Mouse (Mus musculus): ENCODE data around the gene Cnmd. TPM values are rescaled to one million over a fixed set of nuclear protein-coding genes. Genes with fewer than 3 reads are reported as not detected.
A peak's percentile ranks its signal among the peaks of the same experiment; 100 is the strongest.

The Cnmd gene
- total and polyA plus RNA-seq, 2 experiments, result 5.9 to 35.8 TPM

DNA sequence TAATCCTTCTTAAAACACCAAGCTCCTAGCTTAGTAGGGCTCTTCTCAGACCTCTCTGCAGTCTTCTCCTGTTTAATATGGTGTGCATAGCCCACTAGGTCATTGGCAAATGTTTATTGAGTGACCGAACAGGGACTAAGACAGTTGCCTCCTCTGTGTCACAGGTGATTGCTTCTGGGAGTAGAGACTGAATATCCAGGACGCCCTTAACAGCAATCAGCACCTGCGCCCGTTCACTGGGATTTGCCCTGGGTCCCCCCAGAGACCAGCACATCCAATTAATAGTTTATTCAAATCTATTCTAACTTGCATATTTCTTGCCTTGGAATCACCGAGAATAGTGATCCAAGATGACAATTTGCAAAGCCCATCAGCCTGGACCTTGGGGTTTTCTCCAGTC lies 10.6 kb upstream of the Cnmd start:
- 85% methylated on average over 5 of the region's 5 CpGs for WGBS
- Histone ChIP-seq H3K27ac (replicated peaks; ENCODE audit: insufficient read depth, low read depth, low read length) (no peak overlapping the region), H3K27me3 (ENCODE audit: control insufficient read depth, insufficient read depth, low read length) (no peaks in the 10 kb centered on the region), H3K4me1 (ENCODE audit: control insufficient read depth, insufficient read depth, low read length) (no peaks in the 10 kb centered on the region), H3K79me2 (ENCODE audit: control insufficient read depth, insufficient read depth, low read length) (no peaks in the 10 kb centered on the region), H3K36me3 (ENCODE audit: control insufficient read depth, insufficient read depth, low read length) (no peaks in the 10 kb centered on the region), H3K4me3 (ENCODE audit: insufficient read depth, low read depth, low read length) (no peak overlapping the region), H3K9ac (ENCODE audit: low read depth, low read length) (no peak overlapping the region)
- TF ChIP-seq POLR2A (IDR thresholded peaks at IDR 0.05; ENCODE audit: extremely low read depth, insufficient read depth, low read length), result no peak
- TF ChIP-seq CTCF (IDR thresholded peaks at IDR 0.05; ENCODE audit: low read depth, low read length), result no peak
- DNase-seq (ENCODE audit: extremely low read depth, low read depth, low spot score), result no peak

DNA sequence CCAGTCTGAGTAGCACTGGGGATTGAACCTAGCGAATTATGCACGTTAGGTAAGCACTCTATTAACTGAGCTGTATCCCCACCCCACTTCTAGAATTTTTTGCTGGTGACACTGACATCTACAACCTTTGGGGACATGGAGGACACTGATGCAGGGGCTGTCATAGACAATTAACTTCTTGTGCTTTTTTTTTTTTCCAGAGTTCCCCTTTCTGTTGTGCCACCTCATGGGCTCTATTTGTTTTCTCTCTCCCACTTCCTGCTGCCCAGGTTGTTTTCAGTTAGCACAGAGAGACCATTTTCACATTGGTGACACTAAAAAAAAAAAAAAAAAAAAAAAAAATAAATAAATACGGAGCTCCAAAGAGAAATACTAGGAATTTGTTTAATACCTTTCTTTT lies 9.0 kb upstream of the Cnmd start:
- Histone ChIP-seq H3K27me3 (ENCODE audit: control insufficient read depth, insufficient read depth, low read length) (no peaks in the 10 kb centered on the region), H3K79me2 (ENCODE audit: control insufficient read depth, insufficient read depth, low read length) (no peaks in the 10 kb centered on the region), H3K4me1 (ENCODE audit: control insufficient read depth, insufficient read depth, low read length) (no peaks in the 10 kb centered on the region), H3K9ac (ENCODE audit: low read depth, low read length) (no peak overlapping the region), H3K36me3 (ENCODE audit: control insufficient read depth, insufficient read depth, low read length) (no peaks in the 10 kb centered on the region), H3K27ac (replicated peaks; ENCODE audit: insufficient read depth, low read depth, low read length) (no peak overlapping the region), H3K4me3 (ENCODE audit: insufficient read depth, low read depth, low read length) (no peak overlapping the region)
- TF ChIP-seq CTCF (IDR thresholded peaks at IDR 0.05; ENCODE audit: low read depth, low read length), result no peak
- TF ChIP-seq POLR2A (IDR thresholded peaks at IDR 0.05; ENCODE audit: extremely low read depth, insufficient read depth, low read length), result no peak
- DNase-seq (ENCODE audit: extremely low read depth, low read depth, low spot score), result no peak
- 94% methylated on average over 3 of the region's 3 CpGs for WGBS

DNA sequence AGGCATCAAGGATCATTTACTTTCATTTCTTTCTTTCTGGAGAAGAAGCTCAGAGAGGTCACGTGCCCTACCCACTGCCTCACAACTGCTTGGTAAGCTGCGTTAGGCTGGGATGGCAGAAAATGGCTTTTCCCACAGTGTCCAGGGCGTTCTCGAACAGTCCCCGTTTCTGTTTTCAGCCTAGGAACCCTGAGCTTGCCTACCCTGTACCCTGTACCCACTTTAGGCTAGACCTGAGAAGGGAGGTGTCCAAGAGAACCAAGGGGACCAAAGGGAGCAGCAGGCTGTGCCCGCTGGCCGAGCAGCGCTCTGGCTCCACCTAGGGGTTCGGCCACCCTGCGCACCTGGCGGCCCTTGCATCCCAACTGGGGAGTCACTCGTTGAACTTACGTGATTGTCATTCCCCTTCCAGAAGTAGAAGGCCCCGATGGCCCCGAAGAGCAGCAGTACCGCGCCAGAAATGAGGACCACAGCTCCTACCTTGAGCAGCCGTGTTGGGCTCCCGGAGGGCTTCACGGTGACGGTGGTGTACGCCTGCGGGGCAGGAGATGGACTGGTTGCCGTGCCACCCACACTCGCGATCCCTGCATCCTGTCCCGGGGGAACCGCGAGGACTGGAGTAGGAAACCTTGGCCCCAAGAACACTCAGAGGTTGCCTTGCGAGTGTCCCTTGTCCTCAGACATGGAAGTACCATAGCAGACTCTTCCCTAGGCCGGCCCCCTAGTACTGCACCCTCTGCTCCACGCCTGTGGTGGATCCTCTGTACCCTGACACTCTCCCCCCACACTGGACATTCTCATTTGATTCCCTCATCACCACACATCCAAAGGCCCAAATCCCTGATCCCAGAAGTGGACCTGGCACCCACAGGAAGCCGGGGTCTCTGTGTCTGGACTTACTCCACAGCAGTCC lies 709 bp downstream of the Cnmd start:
- Histone ChIP-seq H3K27ac (replicated peaks; ENCODE audit: insufficient read depth, low read depth, low read length) (no peak overlapping the region), H3K36me3 (ENCODE audit: control insufficient read depth, insufficient read depth, low read length) (no peaks in the 10 kb centered on the region), H3K4me3 (ENCODE audit: insufficient read depth, low read depth, low read length) (peak overlapping the region; percentile 21), H3K9ac (ENCODE audit: low read depth, low read length) (no peak overlapping the region), H3K4me1 (ENCODE audit: control insufficient read depth, insufficient read depth, low read length) (no peaks in the 10 kb centered on the region), H3K79me2 (ENCODE audit: control insufficient read depth, insufficient read depth, low read length) (no peaks in the 10 kb centered on the region), H3K27me3 (ENCODE audit: control insufficient read depth, insufficient read depth, low read length) (no peaks in the 10 kb centered on the region; the same call in 1 of the 2 replicates)
- 22% methylated on average over 33 of the region's 33 CpGs for WGBS
- TF ChIP-seq CTCF (IDR thresholded peaks at IDR 0.05; ENCODE audit: low read depth, low read length), result peak; percentile 98
- TF ChIP-seq POLR2A (IDR thresholded peaks at IDR 0.05; ENCODE audit: extremely low read depth, insufficient read depth, low read length), result no peak
- DNase-seq (ENCODE audit: extremely low read depth, low read depth, low spot score), result peak; percentile 48

DNA sequence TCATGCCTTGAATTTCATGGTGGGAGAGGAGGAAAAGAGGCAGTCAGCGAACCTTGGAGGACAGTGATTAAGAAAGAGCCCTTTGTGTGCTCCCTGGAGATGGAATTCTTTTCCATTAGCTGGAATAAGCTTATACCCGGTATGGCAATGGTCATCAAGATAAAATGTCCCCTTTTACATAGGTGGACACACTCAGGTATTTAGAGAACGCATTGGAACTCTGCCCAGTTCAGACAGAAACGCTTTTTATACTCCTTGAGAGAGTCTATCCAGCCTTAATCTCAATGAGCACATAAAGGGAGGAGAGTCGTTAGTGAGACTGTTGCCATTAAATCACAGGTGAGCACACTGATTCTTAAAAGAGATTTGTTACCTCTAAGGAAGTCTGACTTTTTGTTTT lies 1.5 kb downstream of the Cnmd start:
- TF ChIP-seq POLR2A (IDR thresholded peaks at IDR 0.05; ENCODE audit: extremely low read depth, insufficient read depth, low read length), result no peak
- no peak for TF ChIP-seq CTCF (IDR thresholded peaks at IDR 0.05; ENCODE audit: low read depth, low read length)
- Histone ChIP-seq H3K79me2 (ENCODE audit: control insufficient read depth, insufficient read depth, low read length) (no peaks in the 10 kb centered on the region), H3K27me3 (ENCODE audit: control insufficient read depth, insufficient read depth, low read length) (no peaks in the 10 kb centered on the region; the same call in 1 of the 2 replicates), H3K9ac (ENCODE audit: low read depth, low read length) (no peak overlapping the region), H3K4me1 (ENCODE audit: control insufficient read depth, insufficient read depth, low read length) (no peaks in the 10 kb centered on the region), H3K4me3 (ENCODE audit: insufficient read depth, low read depth, low read length) (no peak overlapping the region), H3K27ac (replicated peaks; ENCODE audit: insufficient read depth, low read depth, low read length) (no peak overlapping the region), H3K36me3 (ENCODE audit: control insufficient read depth, insufficient read depth, low read length) (no peaks in the 10 kb centered on the region)
- DNase-seq (ENCODE audit: extremely low read depth, low read depth, low spot score), result no peak
- WGBS, result 58% methylated on average over 5 of the region's 5 CpGs

DNA sequence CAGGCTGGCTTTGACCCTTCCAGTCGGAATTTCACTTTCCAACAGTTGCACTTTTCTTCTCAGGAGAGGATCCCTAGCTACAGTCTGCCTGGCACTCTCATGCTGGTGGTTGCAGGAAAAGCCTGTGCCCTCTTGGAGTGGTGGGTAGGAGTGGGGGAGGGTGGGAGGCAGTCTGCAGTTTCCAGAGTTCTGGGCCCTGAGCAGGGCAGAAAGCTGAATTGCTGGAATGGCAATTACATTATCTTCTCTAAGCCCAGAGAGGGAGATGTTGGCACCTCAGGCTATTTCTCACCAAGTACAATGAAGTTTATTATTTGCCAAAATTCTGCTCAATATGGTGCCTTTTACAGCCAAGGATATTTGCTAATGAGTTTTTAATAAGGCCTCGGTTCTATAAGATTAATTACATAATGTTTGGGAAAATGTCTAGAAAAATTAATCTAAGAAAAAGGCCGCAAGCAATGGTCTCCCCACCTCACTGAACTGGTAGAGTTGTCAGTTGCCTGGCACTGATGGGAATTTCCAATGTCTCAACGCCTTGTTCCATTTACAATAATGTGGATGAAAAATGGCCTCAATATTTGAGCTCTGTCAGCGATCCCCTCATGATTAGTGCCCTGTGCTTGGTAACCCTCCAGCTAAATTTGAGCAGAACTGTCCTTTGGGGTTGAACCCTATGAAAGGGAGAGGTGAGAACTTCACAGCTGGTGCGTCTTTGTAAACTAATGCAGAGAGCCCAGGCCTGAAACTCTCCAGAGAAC lies 3.0 kb downstream of the Cnmd start:
- H3K9ac ChIP-seq (ENCODE audit: low read depth, low read length), result no peak overlapping the region
- no peak for DNase-seq (ENCODE audit: extremely low read depth, low read depth, low spot score)
- TF ChIP-seq CTCF (IDR thresholded peaks at IDR 0.05; ENCODE audit: low read depth, low read length), result no peak
- TF ChIP-seq POLR2A (IDR thresholded peaks at IDR 0.05; ENCODE audit: extremely low read depth, insufficient read depth, low read length), result no peak
- H3K27ac ChIP-seq (replicated peaks; ENCODE audit: insufficient read depth, low read depth, low read length), result no peak overlapping the region
- 87% methylated on average over 6 of the region's 6 CpGs for WGBS
- H3K36me3 ChIP-seq (ENCODE audit: control insufficient read depth, insufficient read depth, low read length), result no peaks in the 10 kb centered on the region
- H3K79me2 ChIP-seq (ENCODE audit: control insufficient read depth, insufficient read depth, low read length), result no peaks in the 10 kb centered on the region
- no peaks in the 10 kb centered on the region for H3K4me1 ChIP-seq (ENCODE audit: control insufficient read depth, insufficient read depth, low read length)
- no peak overlapping the region for H3K4me3 ChIP-seq (ENCODE audit: insufficient read depth, low read depth, low read length)
- H3K27me3 ChIP-seq (ENCODE audit: control insufficient read depth, insufficient read depth, low read length), result no peaks in the 10 kb centered on the region; the same call in 1 of the 2 replicates

All from liver, adult 2 months (tissue).